Mouse (Mus musculus) heart, embryonic 11.5 days (tissue): ENCODE measurements around the gene Pde4b. TPM values are rescaled to one million over a fixed set of nuclear protein-coding genes. Genes with fewer than 3 reads are reported as not detected.

Experiments used
- ATAC-seq: fragments of 200-750 bp; cut with Nextera tagmentation; replicated peaks from 2 replicates; pipeline ENCODE4 v1.8.0; 2017; ENCODE audit warnings: moderate library complexity; ENCODE audit not compliant: insufficient number of reproducible peaks, low FRiP score, low TSS enrichment
- H3K27ac ChIP-seq: fragments of 300-500 bp; sonication (generic); 2 replicates; pipeline ENCODE4 v1.5.1; 2014; ENCODE audit warnings: mild to moderate bottlenecking, low read depth, low read length
- H3K27me3 ChIP-seq: fragments of 300-500 bp; sonication (generic); 2 replicates; pipeline ENCODE4 v1.6.1; 2014; ENCODE audit warnings: mild to moderate bottlenecking, low read length, mixed read lengths; ENCODE audit not compliant: control insufficient read depth, insufficient read depth
- H3K36me3 ChIP-seq: fragments of 300-500 bp; sonication (generic); 2 replicates; pipeline ENCODE4 v1.6.1; 2014; ENCODE audit warnings: mild to moderate bottlenecking, low read length, moderate library complexity, mixed read lengths; ENCODE audit not compliant: control insufficient read depth, insufficient read depth
- H3K4me1 ChIP-seq: fragments of 300-500 bp; sonication (generic); 2 replicates; pipeline ENCODE4 v1.6.1; 2014; ENCODE audit warnings: low read length; ENCODE audit not compliant: control insufficient read depth, insufficient read depth
- H3K4me2 ChIP-seq: fragments of 300-500 bp; sonication (generic); 2 replicates; pipeline ENCODE4 v1.6.1; 2014; ENCODE audit warnings: mild to moderate bottlenecking, moderate library complexity
- H3K4me3 ChIP-seq: fragments of 300-500 bp; sonication (generic); 2 replicates; pipeline ENCODE4 v1.5.1; 2014; ENCODE audit warnings: low read depth, low read length
- H3K9ac ChIP-seq: fragments of 300-500 bp; sonication (generic); 2 replicates; pipeline ENCODE4 v1.6.1; 2014; ENCODE audit warnings: mild to moderate bottlenecking, low read depth, low read length, moderate library complexity
- H3K9me3 ChIP-seq: fragments of 300-500 bp; sonication (generic); replicated peaks from 2 replicates; pipeline ENCODE4 v1.6.1; 2016; ENCODE audit warnings: low read length; ENCODE audit not compliant: control insufficient read depth
- WGBS: fragments of 180-500 bp; shearing (Covaris S2); extraction: QIAGEN DNeasy Blood & Tissue Kit; methylation state at CpG from one replicate; pipeline ENCODE4 v1.1.7; 2014; ENCODE audit not compliant: insufficient replicate concordance; 5-methylcytosine and 5-hydroxymethylcytosine counted together
- polyA plus RNA-seq: library from polyadenylated mRNA; unstranded; fragments of >200 nt; fragmentation: Nextera tagmentation; extraction: Ambion mirVana; gene quantifications from 2 replicates; pipeline ENCODE4 v1.2.1, GENCODE M21; 2014

Pde4b gene
- polyA plus RNA-seq, 1 experiment from 2014 or later, result 23.9 TPM

DNA sequence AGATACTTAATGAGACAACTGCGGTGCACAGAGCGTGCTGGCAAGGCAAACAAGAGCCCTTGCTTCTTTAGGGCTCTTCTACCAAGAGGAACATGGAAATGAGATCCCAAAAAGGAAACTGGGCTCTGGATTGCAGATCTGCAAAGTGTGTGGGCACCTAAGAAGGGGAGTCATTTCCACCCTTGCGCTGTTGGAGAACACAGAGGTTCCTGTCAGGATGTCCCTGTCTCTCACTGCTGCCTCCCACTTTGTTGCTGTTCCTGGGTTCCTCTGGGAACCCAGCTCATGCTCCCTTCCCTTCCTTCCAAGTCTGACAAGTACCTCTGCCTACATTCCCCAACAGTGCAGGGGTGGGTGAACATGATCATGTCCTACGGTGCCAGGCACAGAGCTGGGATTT is 61.4 kb downstream of the Pde4b start:
- 83% methylated on average over 4 of the region's 4 CpGs for WGBS
- no peak for ATAC-seq
- no peak overlapping the region for H3K4me3 ChIP-seq
- H3K4me2 ChIP-seq, result no peak overlapping the region
- H3K27ac ChIP-seq, result no peak overlapping the region
- no peaks in the 10 kb centered on the region for H3K36me3 ChIP-seq
- no peaks in the 10 kb centered on the region for H3K27me3 ChIP-seq
- H3K9ac ChIP-seq, result no peak overlapping the region
- peaks cover 3% of the 10 kb centered on the region for H3K4me1 ChIP-seq
- H3K9me3 ChIP-seq, result no peaks in the 10 kb centered on the region

DNA sequence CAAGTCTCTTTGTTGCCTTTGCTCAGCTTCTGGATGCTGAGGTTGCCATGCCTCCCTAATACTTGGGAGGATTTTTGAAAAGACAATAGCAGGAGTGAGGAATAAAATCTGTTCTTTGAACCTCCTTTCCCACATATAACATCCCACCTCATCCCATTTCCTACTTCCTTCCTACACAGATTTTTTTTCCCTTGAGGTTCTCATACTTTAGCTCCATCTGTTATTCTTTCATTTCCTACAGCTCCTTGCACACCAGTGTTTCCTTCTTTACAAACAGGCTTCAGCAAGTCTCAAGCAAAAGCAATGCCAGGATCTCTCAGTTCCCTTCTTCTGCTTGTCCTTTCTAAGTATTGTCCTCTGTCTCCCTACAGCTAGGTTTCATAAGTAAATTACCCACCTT is 71.8 kb downstream of the Pde4b start:
- Histone ChIP-seq H3K9me3 (no peaks in the 10 kb centered on the region), H3K4me3 (no peak overlapping the region), H3K36me3 (no peaks in the 10 kb centered on the region), H3K4me1 (no peaks in the 10 kb centered on the region), H3K27me3 (peaks cover 3% of the 10 kb centered on the region; the same call in 1 of the 2 replicates), H3K27ac (no peak overlapping the region), H3K9ac (no peak overlapping the region), H3K4me2 (no peak overlapping the region)
- no peak for ATAC-seq

DNA sequence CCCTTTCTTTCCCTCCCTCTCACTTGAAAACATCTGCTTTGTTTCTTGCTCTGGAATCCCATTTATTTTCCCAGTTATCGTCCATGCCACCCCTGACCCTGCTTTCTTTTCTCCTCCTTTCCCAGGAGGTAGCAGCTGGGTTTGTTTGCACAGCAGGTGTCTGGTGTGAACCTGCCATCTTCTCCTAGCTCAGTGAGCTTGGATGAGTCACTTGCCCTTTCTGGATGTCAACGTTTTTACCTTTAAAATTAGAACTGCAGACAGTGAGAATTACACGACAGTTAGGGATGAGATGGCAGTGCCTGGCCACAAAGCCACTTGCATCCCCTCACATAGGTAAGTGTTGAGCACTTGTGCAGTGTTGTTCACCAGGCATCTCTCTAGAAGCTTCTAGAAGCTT is 84.3 kb downstream of the Pde4b start:
- Histone ChIP-seq H3K9ac (no peak overlapping the region), H3K4me2 (no peak overlapping the region), H3K9me3 (no peaks in the 10 kb centered on the region), H3K4me3 (no peak overlapping the region), H3K27me3 (no peaks in the 10 kb centered on the region), H3K4me1 (peaks cover 3% of the 10 kb centered on the region), H3K27ac (no peak overlapping the region), H3K36me3 (no peaks in the 10 kb centered on the region)
- ATAC-seq, result no peak
- WGBS, result 43% methylated on average over 3 of the region's 3 CpGs

DNA sequence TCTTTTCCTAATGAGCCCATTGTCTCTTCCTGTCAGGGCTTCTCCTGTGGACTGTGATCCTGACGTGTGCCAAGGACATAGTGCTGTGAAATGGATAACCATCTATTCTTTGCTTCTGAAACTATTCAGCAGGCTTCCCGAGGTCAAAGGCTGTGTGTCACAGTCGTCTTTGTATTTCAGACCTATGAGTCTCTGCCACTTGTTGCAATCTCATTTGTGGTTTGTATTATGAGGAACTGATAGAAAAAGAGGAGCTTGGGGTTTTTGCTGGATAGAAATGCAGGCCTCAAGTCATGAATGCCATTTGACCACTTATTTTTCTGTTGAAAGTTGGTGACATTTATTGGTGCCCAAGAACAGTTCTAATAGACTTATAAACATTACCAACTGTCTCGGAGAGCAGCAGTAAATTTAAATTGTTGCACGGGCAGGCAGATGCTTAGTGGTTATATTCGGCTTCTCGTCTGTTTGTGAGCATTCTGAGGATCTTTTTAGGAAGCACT is 85.4 kb downstream of the Pde4b start:
- Histone ChIP-seq H3K27me3 (no peaks in the 10 kb centered on the region), H3K27ac (no peak overlapping the region), H3K4me3 (no peak overlapping the region), H3K4me1 (peaks cover 7% of the 10 kb centered on the region), H3K9me3 (no peaks in the 10 kb centered on the region), H3K9ac (no peak overlapping the region), H3K4me2 (no peak overlapping the region), H3K36me3 (no peaks in the 10 kb centered on the region)
- no peak for ATAC-seq
- 63% methylated on average over 7 of the region's 7 CpGs for WGBS

DNA sequence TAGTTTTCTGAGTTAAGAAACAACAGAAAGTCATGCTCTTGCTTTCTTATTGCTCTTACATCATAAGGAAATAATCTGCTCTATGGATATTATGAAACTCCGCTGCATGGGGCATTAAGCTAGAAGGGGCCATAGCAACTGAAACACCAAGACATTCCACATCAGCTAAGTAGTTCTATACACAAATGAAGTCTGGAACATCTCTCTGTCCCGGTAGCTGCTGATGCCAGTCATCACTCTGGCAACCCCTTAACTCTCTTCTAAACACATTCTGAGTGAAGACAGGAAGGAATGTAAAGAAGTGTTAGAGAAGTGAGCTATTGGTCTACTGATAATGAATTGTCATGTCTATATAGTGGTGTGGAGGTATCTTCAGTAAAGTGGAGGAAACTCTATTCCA is 88.6 kb downstream of the Pde4b start:
- H3K36me3 ChIP-seq, result no peaks in the 10 kb centered on the region
- no peaks in the 10 kb centered on the region for H3K27me3 ChIP-seq
- 18% methylated on average over 2 of the region's 2 CpGs for WGBS
- no peaks in the 10 kb centered on the region for H3K9me3 ChIP-seq
- peaks cover 7% of the 10 kb centered on the region for H3K4me1 ChIP-seq
- no peak overlapping the region for H3K27ac ChIP-seq
- no peak overlapping the region for H3K9ac ChIP-seq
- peak; percentile 73; the same call in 1 of the 2 replicates for ATAC-seq
- H3K4me3 ChIP-seq, result no peak overlapping the region
- no peak overlapping the region; the same call in 1 of the 2 replicates for H3K4me2 ChIP-seq

DNA sequence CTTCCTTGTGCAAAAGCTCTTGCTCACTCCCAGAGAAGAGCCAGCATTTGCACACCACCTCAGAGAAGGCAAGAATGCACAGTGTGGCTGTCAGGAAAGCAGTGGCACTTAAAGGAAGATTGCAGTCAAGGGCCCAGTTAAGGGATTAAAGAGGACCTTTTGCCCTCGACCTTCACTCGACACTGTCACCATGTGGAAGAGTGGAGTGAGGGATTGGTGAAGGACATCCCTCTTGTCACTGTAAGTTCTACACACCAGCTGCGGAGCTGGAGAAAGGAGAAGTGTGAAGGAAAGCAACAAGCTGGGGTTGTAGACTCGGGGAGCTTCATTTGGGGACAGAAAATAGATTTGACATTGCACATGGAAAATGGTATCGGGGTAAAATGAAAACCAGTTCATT is 89.9 kb downstream of the Pde4b start:
- H3K4me3 ChIP-seq, result no peak overlapping the region
- WGBS, result 41% methylated on average over 5 of the region's 5 CpGs
- H3K27ac ChIP-seq, result peak overlapping the region; percentile 2; the same call in 1 of the 2 replicates
- H3K9me3 ChIP-seq, result no peaks in the 10 kb centered on the region
- H3K9ac ChIP-seq, result no peak overlapping the region
- no peak overlapping the region; the same call in 1 of the 2 replicates for H3K4me2 ChIP-seq
- 0 out of 2 replicates have a peak, but pooled peaks have one; percentile 49 for ATAC-seq
- peaks cover 7% of the 10 kb centered on the region for H3K4me1 ChIP-seq
- H3K27me3 ChIP-seq, result no peaks in the 10 kb centered on the region
- H3K36me3 ChIP-seq, result no peaks in the 10 kb centered on the region

DNA sequence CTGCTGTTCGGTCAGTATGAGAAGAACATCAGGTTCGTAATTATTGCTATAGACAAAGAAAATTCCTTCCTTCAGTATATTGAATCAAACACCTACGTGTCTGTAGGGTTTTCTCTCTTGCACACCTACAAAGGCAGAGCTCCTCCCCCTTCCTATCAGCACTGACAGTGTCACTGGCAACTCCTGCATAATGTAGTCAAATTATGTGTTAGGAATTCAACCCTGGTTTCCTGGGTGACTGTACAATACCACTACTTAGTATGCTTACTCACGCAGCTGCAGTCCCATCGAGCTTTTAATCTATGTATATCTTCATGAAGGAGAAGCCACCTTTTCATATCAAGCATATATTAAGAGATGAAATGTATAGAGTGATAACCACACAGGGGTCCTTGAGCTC is 99.5 kb downstream of the Pde4b start:
- no peak for ATAC-seq

DNA sequence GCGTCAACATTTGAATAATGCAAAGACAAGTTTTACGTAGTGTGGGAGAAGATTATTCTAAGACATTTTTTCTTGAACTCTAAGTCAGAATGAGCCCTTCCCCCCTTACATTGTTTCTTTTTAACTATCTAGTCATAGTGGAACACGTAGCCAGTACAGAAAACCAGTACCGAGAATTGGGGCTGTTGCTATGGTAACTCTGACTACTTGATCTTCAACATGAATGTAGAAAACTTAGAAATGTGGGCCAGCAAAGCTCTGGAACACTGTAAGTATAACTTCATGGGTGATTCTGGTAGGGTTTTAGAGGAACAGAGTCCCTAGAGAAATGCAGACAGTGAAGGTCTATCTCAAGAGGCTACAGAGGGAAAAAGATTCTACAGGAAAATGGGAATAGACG is 110.4 kb downstream of the Pde4b start:
- Histone ChIP-seq H3K36me3 (no peaks in the 10 kb centered on the region), H3K9ac (no peak overlapping the region), H3K4me1 (no peaks in the 10 kb centered on the region), H3K4me2 (no peak overlapping the region), H3K27me3 (no peaks in the 10 kb centered on the region), H3K9me3 (no peaks in the 10 kb centered on the region), H3K4me3 (no peak overlapping the region), H3K27ac (no peak overlapping the region)
- ATAC-seq, result no peak
- 82% methylated on average over 5 of the region's 5 CpGs for WGBS

More for the DNA sequence above, 99.5 kb downstream of the Pde4b start:
- Histone ChIP-seq H3K36me3 (no peaks in the 10 kb centered on the region), H3K4me2 (no peak overlapping the region), H3K27ac (no peak overlapping the region), H3K9ac (no peak overlapping the region), H3K9me3 (no peaks in the 10 kb centered on the region), H3K4me3 (no peak overlapping the region), H3K27me3 (no peaks in the 10 kb centered on the region; the same call in 1 of the 2 replicates), H3K4me1 (no peaks in the 10 kb centered on the region)
- WGBS, result 80% methylated on average over 5 of the region's 5 CpGs

DNA sequence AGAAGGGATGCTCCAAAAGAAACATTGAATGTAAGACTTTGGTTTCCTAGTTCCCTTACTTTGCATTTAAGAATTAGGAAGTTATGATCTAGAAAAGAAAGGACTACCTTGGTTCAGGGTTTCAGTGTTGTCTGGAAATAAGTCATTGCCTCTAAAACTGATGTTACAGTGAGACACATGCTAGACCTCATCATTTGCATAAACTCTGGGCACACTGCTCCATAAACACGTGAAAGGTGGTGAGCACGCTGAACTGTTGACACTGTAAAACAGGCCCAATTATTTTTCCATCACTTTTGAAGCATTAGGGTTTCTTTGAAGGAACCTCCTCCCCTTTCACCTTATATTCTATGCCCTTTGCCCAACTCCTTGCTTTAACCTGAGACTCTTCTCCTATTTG is 122.4 kb downstream of the Pde4b start:
- ATAC-seq, result no peak
- Histone ChIP-seq H3K36me3 (no peaks in the 10 kb centered on the region), H3K27ac (no peak overlapping the region), H3K9me3 (no peaks in the 10 kb centered on the region), H3K9ac (no peak overlapping the region), H3K4me2 (no peak overlapping the region), H3K4me1 (no peaks in the 10 kb centered on the region; the same call in 1 of the 2 replicates), H3K27me3 (no peaks in the 10 kb centered on the region), H3K4me3 (no peak overlapping the region)
- WGBS, result 72% methylated on average over 2 of the region's 2 CpGs
